Mouse (Mus musculus): ENCODE data around the gene Meiob.
A peak's percentile ranks its signal among the peaks of the same experiment; 100 is the strongest.

The Meiob gene

DNA sequence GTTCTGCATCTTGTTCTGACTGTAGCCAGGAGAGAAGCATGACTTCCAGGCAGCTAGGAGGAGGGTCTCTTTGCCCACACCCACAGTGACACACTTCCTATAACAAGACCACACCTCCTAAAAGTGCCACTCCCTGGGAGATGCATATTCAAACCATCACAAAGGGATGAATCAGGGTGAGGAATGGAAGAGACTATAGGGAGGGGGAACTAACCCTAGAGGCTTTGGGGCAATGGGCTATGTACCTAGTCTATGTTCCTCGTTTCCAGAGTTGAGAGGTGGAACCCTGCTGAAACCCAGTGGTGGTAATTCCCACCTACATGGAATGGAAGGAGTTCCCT is 70.3 kb downstream of the Meiob start:
- DNase-seq (ENCODE audit: low spot score) = no peak

DNA sequence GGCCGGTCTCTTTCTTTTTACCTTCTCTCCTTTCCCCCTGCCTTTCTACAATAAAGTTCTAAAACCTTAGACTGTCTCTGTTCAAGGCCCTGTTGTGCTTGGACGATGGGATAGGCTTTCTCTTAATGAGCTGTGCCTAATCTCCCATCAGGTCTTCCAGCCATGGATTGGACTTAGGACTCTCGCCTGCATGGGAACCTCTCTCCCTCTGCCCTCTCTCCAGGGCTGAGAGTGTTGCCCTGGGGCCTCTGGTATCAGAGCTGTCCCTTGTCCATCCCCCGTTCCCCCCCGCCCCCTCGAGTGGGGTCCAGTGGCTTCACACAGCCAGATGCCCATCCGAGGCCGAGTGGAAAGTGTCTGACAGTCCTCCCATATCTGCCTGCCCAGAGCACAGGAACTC is 70.9 kb downstream of the Meiob start:
- DNase-seq (ENCODE audit: low spot score) = no peak

DNA sequence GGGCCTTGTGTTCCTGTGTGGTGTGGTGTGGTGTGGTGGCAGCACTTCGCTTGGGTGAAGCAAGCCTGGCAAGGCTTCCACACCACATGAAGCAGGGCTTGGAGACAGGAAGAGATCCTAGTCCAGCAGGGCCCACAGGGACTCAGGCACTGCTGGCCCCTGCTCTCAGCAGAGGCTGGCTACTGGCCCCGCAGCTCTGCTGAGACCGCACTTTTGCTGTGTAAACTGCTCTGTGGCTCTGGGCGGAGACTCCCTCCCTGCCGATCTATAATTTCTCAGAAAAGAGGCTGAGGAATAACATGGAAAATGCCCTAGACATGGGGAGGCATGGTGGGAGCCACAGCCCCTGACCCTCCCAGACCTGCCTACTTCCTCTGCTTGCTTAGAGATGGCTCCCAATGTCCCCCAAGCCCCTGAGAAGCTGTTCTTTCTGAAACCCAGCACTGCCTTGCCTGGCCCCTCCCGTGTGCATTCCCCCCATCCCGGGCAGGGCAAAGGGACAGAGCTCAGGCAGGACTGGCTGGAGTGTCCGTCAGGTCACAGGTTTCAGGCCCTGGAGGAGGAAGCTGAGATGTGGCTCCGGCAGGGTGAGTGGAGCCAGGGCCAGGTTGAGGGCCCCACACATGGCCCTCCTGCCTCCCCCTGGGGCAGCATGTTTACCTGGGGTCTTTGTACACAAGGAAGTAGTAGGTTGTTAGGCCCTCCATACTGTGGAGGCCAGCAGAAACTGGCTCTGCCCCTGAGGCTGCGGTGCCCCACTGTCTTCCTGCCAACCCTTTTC is 73.4 kb downstream of the Meiob start:
- no peak for DNase-seq (ENCODE audit: low spot score)

DNA sequence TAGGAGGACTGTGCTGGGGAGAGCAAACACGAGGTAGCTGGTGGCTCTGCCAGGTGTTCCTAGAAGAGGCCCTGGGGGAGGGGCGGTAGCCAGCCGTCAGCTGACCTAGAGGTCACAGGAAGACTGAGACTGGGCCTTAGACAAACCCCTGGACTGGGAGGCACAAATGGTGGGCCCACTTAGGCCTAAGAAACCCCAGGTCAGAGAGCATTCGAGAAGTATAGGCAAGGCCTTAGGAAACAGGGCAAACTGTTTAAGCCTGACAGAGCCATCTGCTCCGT is 74.0 kb downstream of the Meiob start:
- no peak for DNase-seq (ENCODE audit: low spot score)

DNA sequence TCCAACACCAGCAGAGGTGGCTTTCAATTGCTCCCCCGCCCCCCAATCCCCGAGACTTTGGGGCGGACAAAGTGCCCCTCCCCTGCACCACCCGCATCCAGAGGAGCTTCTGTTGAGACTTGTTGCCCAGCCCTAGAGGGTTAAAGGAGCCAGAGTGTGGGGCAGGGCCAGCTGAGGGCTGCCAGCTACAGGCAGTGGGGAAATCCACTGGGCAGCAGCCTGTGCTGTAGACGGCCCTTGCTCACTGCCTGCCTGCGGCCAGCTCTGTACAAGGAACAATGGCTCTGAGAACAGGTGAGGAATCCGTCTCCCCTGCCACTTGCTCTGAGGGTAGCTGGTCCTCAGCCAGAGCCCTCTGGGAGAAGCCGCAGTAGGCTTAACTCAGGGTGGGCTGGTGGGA is 74.4 kb downstream of the Meiob start:
- no peak for DNase-seq (ENCODE audit: low spot score)

DNA sequence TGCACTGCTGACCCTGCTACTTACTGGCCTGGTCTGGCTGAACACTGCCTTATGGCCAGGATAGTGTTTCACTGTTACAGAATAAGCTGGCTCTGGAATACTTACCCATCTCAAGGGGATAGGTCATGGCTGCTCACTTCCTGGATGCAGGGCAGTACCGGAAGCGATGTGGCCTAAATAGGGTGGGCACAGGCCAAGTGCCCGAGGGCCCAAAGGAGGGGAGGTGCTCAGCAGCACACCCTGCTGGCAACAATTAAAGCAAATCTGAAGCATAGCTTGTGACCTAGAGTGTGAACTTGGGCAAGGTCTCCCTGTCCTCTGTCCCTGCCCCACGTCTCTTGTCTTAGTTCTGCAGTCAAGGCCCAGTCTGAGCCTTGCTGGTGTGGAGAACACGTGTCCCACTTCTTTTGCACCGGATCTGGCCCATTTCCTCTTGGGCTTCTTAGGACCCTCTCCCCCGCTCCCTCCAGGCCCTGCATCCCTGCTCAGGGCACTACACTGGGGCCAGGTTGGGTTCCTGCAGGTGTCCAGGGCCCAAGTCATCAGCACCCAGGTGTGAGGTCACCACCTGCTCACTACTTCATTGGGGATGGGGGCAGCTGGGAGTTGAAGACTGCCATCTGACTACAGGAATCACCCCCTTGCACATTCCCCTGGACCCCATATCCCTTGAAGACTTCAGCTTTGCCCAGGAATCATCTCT is 77.8 kb downstream of the Meiob start:
- DNase-seq (ENCODE audit: low spot score) = no peak

DNA sequence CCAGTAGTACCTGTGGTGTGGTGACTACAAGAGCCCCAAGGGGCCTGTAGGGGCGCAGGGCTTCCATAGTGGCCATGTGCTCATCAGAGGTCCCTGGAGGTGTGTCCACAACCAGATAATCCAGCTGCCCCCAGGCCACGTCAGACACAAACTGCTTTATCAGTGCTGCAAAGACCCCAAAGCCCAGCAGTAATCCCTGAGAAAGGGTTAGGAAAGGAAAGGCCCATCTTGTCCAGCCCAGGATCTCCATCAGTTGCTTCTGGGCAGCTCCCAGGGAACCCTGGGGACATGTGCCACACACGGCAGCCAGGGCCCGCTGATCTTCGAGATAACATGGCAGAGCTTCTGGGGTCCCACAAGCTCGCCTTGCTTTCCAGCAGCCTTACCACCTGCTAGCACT is 80.3 kb downstream of the Meiob start:
- no peak for DNase-seq (ENCODE audit: low spot score)

DNA sequence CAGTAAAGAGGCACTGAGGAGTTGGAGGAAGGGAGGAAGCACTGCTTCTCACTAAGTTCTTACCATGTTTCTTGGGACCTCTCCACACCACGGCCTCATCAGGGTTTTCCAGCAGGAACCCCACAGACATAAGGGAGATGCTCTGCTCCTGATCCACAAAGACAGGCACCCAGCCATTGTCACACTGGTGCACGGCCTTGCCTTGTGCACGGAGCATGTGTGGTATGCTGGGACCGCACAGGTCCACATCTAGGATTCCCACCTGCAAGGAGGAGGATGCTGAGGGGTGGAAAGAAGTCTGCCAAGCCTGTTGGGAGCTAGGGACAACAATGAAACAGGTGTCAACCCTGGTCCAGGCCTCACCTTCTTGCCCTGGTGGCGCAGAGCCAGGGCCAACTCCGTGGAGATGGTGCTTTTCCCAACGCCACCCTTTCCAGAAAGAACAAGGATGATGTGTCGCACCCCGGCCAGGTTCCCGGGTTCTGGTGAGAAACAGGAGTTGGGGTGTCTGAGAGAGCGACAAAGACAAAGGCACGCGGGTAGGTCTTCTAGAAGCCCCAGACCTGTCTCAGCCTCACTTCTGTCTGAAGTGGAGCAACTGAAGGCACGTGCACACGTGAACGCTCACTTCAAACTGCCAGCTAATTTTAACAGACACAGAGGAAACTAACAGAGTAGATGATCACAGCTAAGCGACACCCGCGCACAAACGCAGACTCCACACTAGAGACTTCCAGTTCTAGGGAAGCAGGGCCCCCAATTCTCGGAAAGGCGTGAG is 81.5 kb downstream of the Meiob start:
- no peak for DNase-seq (ENCODE audit: low spot score)

DNA sequence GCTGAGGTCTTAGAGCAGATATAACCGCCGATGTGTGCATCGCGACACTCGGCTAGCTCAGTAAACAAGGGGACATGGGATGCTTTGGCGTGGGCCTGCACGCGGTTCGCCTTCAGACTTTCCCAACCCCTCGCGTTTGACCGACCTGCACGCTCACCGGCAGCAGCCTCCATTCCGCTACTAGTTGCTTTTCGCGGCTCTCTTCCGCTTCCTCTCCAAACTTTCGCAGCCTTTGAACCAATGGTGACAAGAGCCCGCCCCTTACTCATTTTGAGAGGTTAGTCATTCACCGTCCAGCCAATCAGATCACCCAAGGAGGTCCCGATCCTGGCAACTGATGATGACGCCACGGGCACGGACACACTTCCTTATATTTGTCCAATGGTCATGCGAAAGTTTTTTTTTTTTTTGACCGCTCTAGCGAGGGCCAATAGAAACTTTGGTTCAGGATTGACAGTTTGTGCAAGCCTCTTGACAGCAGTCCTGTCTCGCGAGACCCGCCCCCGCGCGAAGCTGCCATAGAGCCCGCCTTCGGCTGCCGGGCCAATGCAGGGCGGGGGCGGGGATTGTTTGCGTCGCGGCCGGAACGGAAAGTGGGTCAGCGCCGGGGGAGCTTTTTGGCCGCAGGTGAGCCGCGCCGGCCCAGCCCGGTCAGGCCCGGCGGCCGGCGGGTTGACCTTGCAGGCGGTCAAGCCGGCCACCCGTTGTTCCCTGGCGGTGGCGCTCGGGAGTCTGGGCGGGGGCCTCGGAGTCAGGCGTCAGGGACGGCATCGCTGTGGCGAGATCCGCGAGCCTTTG is 82.2 kb downstream of the Meiob start, which contains the start of the genes Nubp2 and Spsb3:
Nubp2 (minus strand) TSS at position 216 of the 798 bp plus-strand sequence.
Spsb3 (plus strand) TSS at position 510 of the 798 bp plus-strand sequence.
- DNase-seq (ENCODE audit: low spot score) = peak; percentile 96

DNA sequence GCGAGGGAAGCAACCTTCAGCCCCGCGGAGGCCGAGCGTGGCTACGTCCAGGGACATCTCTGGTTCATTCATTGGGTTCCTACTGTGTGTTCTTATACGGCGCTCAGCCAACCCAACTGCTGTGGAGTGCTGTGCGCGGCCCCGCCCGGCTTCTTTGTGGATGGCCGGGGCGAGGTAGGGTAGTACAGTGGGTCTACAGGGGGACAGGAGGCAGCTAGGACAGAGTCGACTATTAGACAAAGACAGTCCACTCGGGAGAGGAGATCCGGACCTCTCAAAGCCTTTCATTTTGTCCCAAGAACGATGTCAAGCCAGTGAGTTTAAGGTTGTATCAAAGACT is 82.8 kb downstream of the Meiob start:
- DNase-seq (ENCODE audit: low spot score) = no peak

DNA sequence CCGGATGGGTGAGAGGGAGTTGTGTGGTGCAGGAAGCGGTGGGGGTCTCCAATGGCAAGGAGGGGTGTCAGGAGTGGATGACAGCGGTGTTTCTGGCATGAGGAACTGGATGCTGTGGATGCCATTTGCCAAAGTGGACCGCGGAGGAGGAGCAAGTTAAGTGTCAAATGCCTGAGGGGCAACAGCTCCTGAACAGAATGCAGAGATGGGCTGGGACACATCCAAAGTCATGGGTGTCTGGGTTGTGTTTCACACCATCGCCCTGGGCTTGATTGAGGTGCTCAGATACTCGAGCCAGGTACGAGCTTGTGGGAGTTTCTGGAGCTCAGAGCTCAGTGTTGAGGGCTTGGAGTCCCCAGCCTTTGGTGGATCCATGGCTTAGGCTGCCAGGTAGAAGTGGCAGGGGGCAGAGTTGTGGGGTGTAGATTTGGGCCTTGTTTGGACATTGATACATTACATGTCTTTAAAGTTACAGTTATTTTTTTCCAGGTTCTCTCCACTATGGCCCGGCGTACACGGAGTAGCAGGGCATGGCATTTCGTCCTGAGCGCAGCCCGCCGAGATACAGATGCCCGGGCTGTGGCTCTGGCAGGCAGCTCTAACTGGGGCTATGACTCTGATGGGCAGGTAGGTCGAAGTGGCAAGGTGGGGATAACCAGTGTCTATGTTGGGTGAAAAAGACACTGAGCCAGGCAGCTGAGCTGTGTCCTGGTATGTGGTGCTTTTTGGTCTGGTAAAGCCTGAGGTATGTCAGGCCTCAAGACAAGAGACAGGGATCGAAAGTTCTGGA is 83.4 kb downstream of the Meiob start:
- no peak for DNase-seq (ENCODE audit: low spot score)

DNA sequence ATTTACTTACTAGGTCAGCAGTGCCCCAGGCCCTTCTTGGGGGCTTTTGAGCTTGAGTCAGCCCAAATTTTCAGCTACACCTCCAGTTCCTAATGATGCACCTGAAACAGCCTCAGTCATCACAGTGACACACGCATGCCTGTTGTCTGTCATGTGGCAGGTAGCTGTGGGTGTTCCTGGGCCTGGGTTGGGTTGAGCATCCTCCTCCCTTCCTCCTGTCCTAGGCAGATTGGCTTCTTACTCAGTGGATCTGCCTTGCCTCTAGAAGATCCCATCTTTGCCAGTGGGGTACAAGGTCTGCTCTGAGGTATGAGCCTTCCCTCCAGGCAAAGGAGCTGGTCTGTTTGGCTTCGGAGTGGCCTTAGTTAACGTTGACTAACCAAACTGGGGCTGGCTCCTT is 84.8 kb downstream of the Meiob start:
- no peak for DNase-seq (ENCODE audit: low spot score)
